Mouse (Mus musculus) thymus, adult 2 months (tissue): ENCODE results near the gene Nomo1.

Experiments used
- CTCF ChIP-seq: fragments of 200-500 bp; IDR thresholded peaks from 2 replicates; pipeline ENCODE4 v1.5.1; 2012; ENCODE audit warnings: mild to moderate bottlenecking, control low read depth, low read length, moderate library complexity, borderline replicate concordance; ENCODE audit not compliant: control insufficient read depth, poor library complexity, insufficient read depth; ENCODE audit errors: extremely low read depth
- POLR2A ChIP-seq: fragments of 200-500 bp; IDR thresholded peaks from 2 replicates; pipeline ENCODE4 v1.6.1; 2012; ENCODE audit warnings: mild to moderate bottlenecking, low read length, control low read depth, moderate library complexity; ENCODE audit not compliant: control insufficient read depth, poor library complexity, insufficient read depth; ENCODE audit errors: extremely low read depth

DNA sequence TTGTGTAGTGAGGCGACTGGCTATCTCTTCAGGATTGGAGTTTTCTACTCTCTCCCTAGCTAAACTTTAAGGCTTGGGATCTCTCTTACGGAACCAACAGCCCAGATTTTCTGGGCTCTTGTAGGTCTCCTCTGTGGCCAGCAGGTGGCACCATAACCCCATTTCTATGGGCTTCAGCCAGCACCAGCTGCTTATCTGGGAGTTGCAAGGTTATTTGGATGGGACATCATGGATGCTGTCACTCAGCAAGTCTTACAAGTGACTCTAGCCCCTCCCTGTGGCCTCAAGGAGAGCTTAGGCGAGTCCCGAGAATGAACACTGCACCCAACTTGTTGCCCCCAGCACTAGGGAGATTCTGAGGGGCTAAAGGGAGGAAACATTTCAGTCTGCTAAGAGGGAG is 62.6 kb downstream of the Nomo1 start:
- peak; percentile 60; the same call in 1 of the 2 replicates for TF ChIP-seq CTCF
- no peak for TF ChIP-seq POLR2A
